Mouse (Mus musculus) heart, embryonic 10.5 days (tissue): ENCODE data around the gene Gm21983. TPM values are rescaled to one million over a fixed set of nuclear protein-coding genes. Genes with fewer than 3 reads are reported as not detected.

Experiments
- microRNA counts: library from miRNA; unstranded; fragments of <30 nt; microRNA quantifications from one replicate; lab custom pipeline; 2017
- microRNA-seq: library from miRNA; unstranded; fragments of <30 nt; microRNA quantifications from one replicate; pipeline ENCODE4, GENCODE M21; 2017
- polyA plus RNA-seq: library from polyadenylated mRNA; unstranded; fragments of >200 nt; fragmentation: Nextera tagmentation; extraction: Ambion mirVana; gene quantifications from 2 replicates; pipeline ENCODE4 v1.2.1, GENCODE M21; 2016

The Gm21983 gene
- polyA plus RNA-seq, 1 experiment from 2014 or later = not detected

MicroRNAs within 50 kb of the gene (microRNA counts, 519-probe panel; counts per million panel counts)
- not detected for microRNA mmu-miR-1191 (lab: Ali Mortazavi, UCI)

Small RNA genes within 50 kb of the gene (microRNA-seq; reads per million reads assigned to microRNA genes)
- gene Mir1191 (7.6 reads per million, percentile 22 among the genes with 10 or more reads in this experiment), gene Mir3101 (0.76 reads per million)

Other genes with a start within 250 kb of the Gm21983 start
- not detected in 2 replicates for gene Cyp2a22, start 241.7 kb downstream of the Gm21983 start, polyA plus RNA-seq
- gene Cyp2a12, start 152.0 kb downstream of the Gm21983 start, polyA plus RNA-seq = not detected in 2 replicates
- gene Cyp2f2, start 61.2 kb downstream of the Gm21983 start, polyA plus RNA-seq = not detected in 2 replicates
- 0.11 TPM in 1 of 2 replicates, not detected in the other for gene Cyp2t4, start 27.4 kb downstream of the Gm21983 start, polyA plus RNA-seq
- gene Egln2, start 14.3 kb downstream of the Gm21983 start, polyA plus RNA-seq = 66.5 and 73.0 TPM in 2 replicates
- gene Rab4b, start 2.2 kb downstream of the Gm21983 start, polyA plus RNA-seq = 59.4 and 63.2 TPM in 2 replicates
- 1.0 and 1.5 TPM in 2 replicates for gene Mia, start 71 bp upstream of the Gm21983 start, polyA plus RNA-seq
- gene BC024978, start 14.7 kb upstream of the Gm21983 start, polyA plus RNA-seq = 3.1 and 3.2 TPM in 2 replicates
- gene Snrpa, start 15.2 kb upstream of the Gm21983 start, polyA plus RNA-seq = 227 and 298 TPM in 2 replicates
- 3.4 and 5.0 TPM in 2 replicates for gene Itpkc, start 47.6 kb upstream of the Gm21983 start, polyA plus RNA-seq
- 12.3 and 13.9 TPM in 2 replicates for gene Coq8b, start 51.9 kb upstream of the Gm21983 start, polyA plus RNA-seq
- 7.0 and 9.6 TPM in 2 replicates for gene Numbl, start 77.3 kb upstream of the Gm21983 start, polyA plus RNA-seq
- 19.2 and 23.6 TPM in 2 replicates for gene Ltbp4, start 156.6 kb upstream of the Gm21983 start, polyA plus RNA-seq
- gene Shkbp1, start 174.9 kb upstream of the Gm21983 start, polyA plus RNA-seq = 48.3 and 50.4 TPM in 2 replicates
- 1.3 and 2.1 TPM in 2 replicates for gene Gm20479, start 176.3 kb upstream of the Gm21983 start, polyA plus RNA-seq